Mouse (Mus musculus): ENCODE measurements around the gene Slc15a1. TPM values are rescaled to one million over a fixed set of nuclear protein-coding genes. Genes with fewer than 3 reads are reported as not detected.
A peak's percentile ranks its signal among the peaks of the same experiment; 100 is the strongest.

Gene Slc15a1
- polyA plus RNA-seq, 2 experiments = 0.05 to 0.14 TPM

DNA sequence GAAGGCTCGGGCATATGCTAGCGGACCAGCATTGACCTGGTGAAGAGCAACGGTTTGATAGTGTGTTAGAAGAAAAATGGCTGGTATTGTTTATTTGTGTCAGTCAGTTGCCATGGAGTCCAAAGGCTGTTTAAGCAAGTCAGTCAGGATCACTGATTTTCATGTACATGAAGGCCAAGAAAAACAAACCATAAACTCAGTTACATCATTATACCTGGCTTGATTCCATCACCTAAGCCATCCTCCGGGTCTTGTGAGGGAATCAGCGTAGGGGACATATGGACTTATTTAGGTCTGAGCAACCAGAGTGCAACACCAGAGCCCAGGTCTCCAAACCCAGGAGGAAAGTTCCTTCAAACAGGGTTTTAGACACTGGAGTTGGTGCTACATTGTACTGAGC lies 41.6 kb upstream of the Slc15a1 start:
- Histone ChIP-seq H3K9ac (ENCODE audit: low read depth, low read length, severe bottlenecking) (no peak overlapping the region), H3K9me3 (ENCODE audit: control insufficient read depth, low read length) (no peaks in the 10 kb centered on the region), H3K27me3 (ENCODE audit: control insufficient read depth, insufficient read depth, low read length) (no peaks in the 10 kb centered on the region), H3K27ac (replicated peaks; ENCODE audit: low read depth, low read length) (peak overlapping the region; percentile 58; the same call in 1 of the 2 replicates), H3K4me1 (ENCODE audit: control insufficient read depth, insufficient read depth, low read length) (no peaks in the 10 kb centered on the region), H3K4me2 (replicated peaks; ENCODE audit: low read depth, low read length, severe bottlenecking) (no peak overlapping the region), H3K4me3 (replicated peaks; ENCODE audit: low read length) (no peak overlapping the region), H3K36me3 (ENCODE audit: control insufficient read depth, insufficient read depth, low read length) (no peaks in the 10 kb centered on the region)
- no peak for TF ChIP-seq POLR2A (IDR thresholded peaks at IDR 0.05; ENCODE audit: borderline replicate concordance, extremely low read depth, insufficient read depth, insufficient read length)
- 78% methylated on average over 5 of the region's 5 CpGs for WGBS
- ATAC-seq (ENCODE audit: low FRiP score, low read depth) (peak; percentile 79; the same call in 1 of the 2 replicates), DNase-seq (ENCODE audit: low spot score) (peak; percentile 80)

DNA sequence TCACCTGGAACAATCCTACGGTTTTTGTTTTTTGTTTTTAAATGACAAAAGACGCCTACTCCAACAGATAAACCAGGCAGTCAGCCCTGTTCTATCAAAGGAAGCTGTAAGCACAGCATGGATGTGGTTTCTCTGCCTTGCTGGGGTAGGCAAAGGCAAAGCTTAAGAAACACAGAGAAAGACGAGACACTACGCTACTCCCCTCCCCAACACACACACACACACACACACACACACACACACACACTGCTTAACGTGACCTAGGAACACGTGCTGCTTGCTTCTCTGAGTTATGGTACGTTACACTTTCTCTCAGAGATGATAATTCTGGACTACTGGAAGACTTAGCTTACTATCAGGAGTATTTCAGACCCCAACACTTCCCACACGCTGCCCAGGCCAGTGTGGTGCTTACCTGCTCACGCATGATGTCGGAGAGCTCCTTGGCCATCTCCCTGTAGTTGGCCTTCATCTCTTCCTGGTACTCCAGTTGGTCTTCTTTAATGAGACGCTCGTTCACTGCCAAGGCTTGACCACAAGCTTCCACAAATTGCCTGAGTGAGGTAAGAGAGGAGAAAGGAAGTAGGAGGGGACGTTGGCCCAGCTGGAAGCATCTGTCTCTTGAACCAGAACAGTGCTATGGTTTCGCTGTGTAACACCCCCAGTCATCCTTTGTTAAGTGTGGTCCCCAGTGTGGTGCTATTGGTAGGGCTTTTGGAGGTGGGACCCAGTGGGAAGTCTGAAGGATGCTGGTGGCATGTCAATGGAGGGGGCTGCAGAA lies 40.7 kb upstream of the Slc15a1 start:
- 85% methylated on average over 14 of the region's 14 CpGs for WGBS
- H3K27ac ChIP-seq (replicated peaks; ENCODE audit: low read depth, low read length) = no peak overlapping the region
- H3K27me3 ChIP-seq (ENCODE audit: control insufficient read depth, insufficient read depth, low read length) = no peaks in the 10 kb centered on the region
- DNase-seq (ENCODE audit: low spot score) (no peak), ATAC-seq (ENCODE audit: low FRiP score, low read depth) (no peak)
- no peaks in the 10 kb centered on the region for H3K9me3 ChIP-seq (ENCODE audit: control insufficient read depth, low read length)
- no peaks in the 10 kb centered on the region for H3K4me1 ChIP-seq (ENCODE audit: control insufficient read depth, insufficient read depth, low read length)
- no peaks in the 10 kb centered on the region for H3K36me3 ChIP-seq (ENCODE audit: control insufficient read depth, insufficient read depth, low read length)
- no peak overlapping the region for H3K4me2 ChIP-seq (replicated peaks; ENCODE audit: low read depth, low read length, severe bottlenecking)
- no peak overlapping the region for H3K4me3 ChIP-seq (replicated peaks; ENCODE audit: low read length)
- no peak overlapping the region for H3K9ac ChIP-seq (ENCODE audit: low read depth, low read length, severe bottlenecking)
- no peak for TF ChIP-seq POLR2A (IDR thresholded peaks at IDR 0.05; ENCODE audit: borderline replicate concordance, extremely low read depth, insufficient read depth, insufficient read length)

DNA sequence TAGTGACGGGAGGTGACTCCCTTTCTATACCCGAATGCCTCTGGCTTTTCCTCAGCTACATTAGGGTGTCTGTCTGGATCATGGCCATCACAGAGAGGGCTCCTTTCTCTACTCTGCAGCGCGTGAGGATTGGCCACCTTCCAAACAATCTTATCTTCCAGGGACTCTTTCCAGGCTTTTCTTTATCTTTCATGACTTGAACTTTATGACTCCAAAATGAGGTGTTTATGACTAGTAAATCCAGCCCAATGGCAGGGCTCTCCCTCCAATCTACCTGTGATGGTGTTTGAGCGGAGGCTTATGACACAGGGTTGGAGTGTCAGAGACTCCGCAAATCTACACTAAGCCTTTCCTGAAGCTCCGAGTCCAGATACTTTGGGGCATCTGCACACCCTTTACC lies 36.2 kb upstream of the Slc15a1 start:
- TF ChIP-seq POLR2A (IDR thresholded peaks at IDR 0.05; ENCODE audit: borderline replicate concordance, extremely low read depth, insufficient read depth, insufficient read length) = no peak
- no peaks in the 10 kb centered on the region for H3K36me3 ChIP-seq (ENCODE audit: control insufficient read depth, insufficient read depth, low read length)
- no peak overlapping the region for H3K4me2 ChIP-seq (replicated peaks; ENCODE audit: low read depth, low read length, severe bottlenecking)
- H3K27ac ChIP-seq (replicated peaks; ENCODE audit: low read depth, low read length) = no peak overlapping the region
- no peak overlapping the region for H3K9ac ChIP-seq (ENCODE audit: low read depth, low read length, severe bottlenecking)
- no peaks in the 10 kb centered on the region for H3K27me3 ChIP-seq (ENCODE audit: control insufficient read depth, insufficient read depth, low read length)
- ATAC-seq (ENCODE audit: low FRiP score, low read depth) = no peak
- 0 out of 2 replicates have a peak, but pooled peaks cover 3% of the 10 kb centered on the region for H3K9me3 ChIP-seq (ENCODE audit: control insufficient read depth, low read length)
- 58% methylated on average over 7 of the region's 7 CpGs for WGBS
- H3K4me3 ChIP-seq (replicated peaks; ENCODE audit: low read length) = no peak overlapping the region
- no peaks in the 10 kb centered on the region for H3K4me1 ChIP-seq (ENCODE audit: control insufficient read depth, insufficient read depth, low read length)
- no peak for DNase-seq (ENCODE audit: low spot score)

DNA sequence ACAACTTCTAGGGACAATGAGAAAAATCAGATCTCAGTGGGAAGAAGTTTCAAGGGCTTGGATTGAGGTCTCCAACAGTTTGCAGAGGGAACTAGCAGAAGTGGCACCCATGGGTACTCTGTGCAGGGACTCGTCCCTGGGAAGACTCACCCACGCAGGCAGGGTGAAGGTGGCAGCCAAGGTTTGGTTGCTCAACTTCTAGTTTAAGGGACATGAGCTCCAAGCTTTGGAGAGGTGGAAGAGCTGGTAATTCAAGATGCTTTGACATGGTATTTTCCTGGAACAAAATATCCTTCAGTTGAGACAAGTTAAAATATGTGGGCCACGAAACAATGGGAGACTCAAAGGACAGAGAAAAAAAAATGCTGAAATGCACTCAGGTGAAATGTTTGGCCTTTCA lies 29.4 kb upstream of the Slc15a1 start:
- ATAC-seq (ENCODE audit: low FRiP score, low read depth) (no peak), DNase-seq (ENCODE audit: low spot score) (no peak)
- Histone ChIP-seq H3K4me3 (replicated peaks; ENCODE audit: low read length) (no peak overlapping the region), H3K4me1 (ENCODE audit: control insufficient read depth, insufficient read depth, low read length) (no peaks in the 10 kb centered on the region), H3K27me3 (ENCODE audit: control insufficient read depth, insufficient read depth, low read length) (no peaks in the 10 kb centered on the region), H3K4me2 (replicated peaks; ENCODE audit: low read depth, low read length, severe bottlenecking) (no peak overlapping the region), H3K27ac (replicated peaks; ENCODE audit: low read depth, low read length) (no peak overlapping the region), H3K9ac (ENCODE audit: low read depth, low read length, severe bottlenecking) (no peak overlapping the region), H3K36me3 (ENCODE audit: control insufficient read depth, insufficient read depth, low read length) (no peaks in the 10 kb centered on the region), H3K9me3 (ENCODE audit: control insufficient read depth, low read length) (0 out of 2 replicates have a peak, but pooled peaks cover 3% of the 10 kb centered on the region)
- WGBS = 86% methylated on average over 3 of the region's 3 CpGs
- TF ChIP-seq POLR2A (IDR thresholded peaks at IDR 0.05; ENCODE audit: borderline replicate concordance, extremely low read depth, insufficient read depth, insufficient read length) = no peak

DNA sequence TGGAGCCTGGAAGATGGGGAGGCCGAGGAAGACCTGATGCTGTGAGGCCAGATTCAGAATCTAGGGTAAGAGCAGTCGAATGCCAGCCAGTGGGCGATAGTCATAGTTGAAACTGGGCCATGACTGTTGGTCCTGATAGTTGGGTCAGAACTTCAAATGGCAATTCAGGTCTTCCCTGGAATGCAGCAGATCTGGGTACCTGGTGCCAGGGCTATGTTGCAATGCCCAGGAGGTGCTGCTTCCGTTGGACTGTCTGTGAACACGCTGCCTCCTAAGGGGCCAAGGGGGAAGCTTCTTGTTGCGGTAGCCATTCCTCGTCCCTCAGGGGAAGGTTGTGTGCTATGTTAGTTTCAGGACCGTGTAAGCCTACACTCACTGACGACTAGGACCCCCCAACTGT lies 25.8 kb upstream of the Slc15a1 start:
- H3K4me1 ChIP-seq (ENCODE audit: control insufficient read depth, insufficient read depth, low read length) = no peaks in the 10 kb centered on the region
- no peak overlapping the region for H3K4me3 ChIP-seq (replicated peaks; ENCODE audit: low read length)
- no peak for TF ChIP-seq POLR2A (IDR thresholded peaks at IDR 0.05; ENCODE audit: borderline replicate concordance, extremely low read depth, insufficient read depth, insufficient read length)
- no peak overlapping the region for H3K9ac ChIP-seq (ENCODE audit: low read depth, low read length, severe bottlenecking)
- no peaks in the 10 kb centered on the region for H3K27me3 ChIP-seq (ENCODE audit: control insufficient read depth, insufficient read depth, low read length)
- no peaks in the 10 kb centered on the region for H3K36me3 ChIP-seq (ENCODE audit: control insufficient read depth, insufficient read depth, low read length)
- no peaks in the 10 kb centered on the region for H3K9me3 ChIP-seq (ENCODE audit: control insufficient read depth, low read length)
- no peak for DNase-seq (ENCODE audit: low spot score)
- no peak for ATAC-seq (ENCODE audit: low FRiP score, low read depth)
- H3K27ac ChIP-seq (replicated peaks; ENCODE audit: low read depth, low read length) = no peak overlapping the region
- H3K4me2 ChIP-seq (replicated peaks; ENCODE audit: low read depth, low read length, severe bottlenecking) = no peak overlapping the region
- 77% methylated on average over 9 of the region's 9 CpGs for WGBS

Data from limb, embryonic 14.5 days (tissue).